Mouse (Mus musculus) MEL (cell line): Measurements from ENCODE around the gene Mtx1. TPM values are rescaled to one million over a fixed set of nuclear protein-coding genes. Genes with fewer than 3 reads are reported as not detected.

Experiments used
- DNase-seq: peaks from one replicate; pipeline ENCODE4 v3.0.0; 2011; ENCODE audit warnings: low read depth, low spot score
- H3K27ac ChIP-seq: 2 replicates; pipeline ENCODE4 v1.5.1; 2012; ENCODE audit warnings: low read depth, mild to moderate bottlenecking, control low read depth, low read length, moderate library complexity; ENCODE audit not compliant: control insufficient read depth
- H3K27me3 ChIP-seq, 2 experiments: fragments of 150-350 bp in 1 of 2; sonication (generic) in 1 of 2; 2 replicates each; pipeline ENCODE4 v1.6.1; 2012; ENCODE audit warnings: low read length in 2 of 2, mild to moderate bottlenecking in 2 of 2, improper control_type of control experiment in 1 of 2, moderate library complexity in 1 of 2; ENCODE audit not compliant: insufficient read depth in 2 of 2, control insufficient read depth in 1 of 2
- H3K36me3 ChIP-seq, 2 experiments: 2 replicates each; pipeline ENCODE4 v1.6.1; 2012 to 2014; ENCODE audit warnings: low read length in 2 of 2, improper control_type of control experiment in 1 of 2, inconsistent platforms in 1 of 2, mild to moderate bottlenecking in 1 of 2; ENCODE audit not compliant: insufficient read depth in 2 of 2, control insufficient read depth in 1 of 2
- H3K4me1 ChIP-seq, 2 experiments: fragments of 150-350 bp in 1 of 2; sonication (generic) in 1 of 2; 2 replicates each; pipeline ENCODE4 v1.6.1; 2012; ENCODE audit warnings: low read length in 2 of 2, improper control_type of control experiment in 1 of 2, mild to moderate bottlenecking in 1 of 2; ENCODE audit not compliant: insufficient read depth in 2 of 2, control insufficient read depth in 1 of 2
- H3K4me3 ChIP-seq, 2 experiments: fragments of 150-350 bp in 1 of 2; sonication (generic) in 1 of 2; 2 replicates each; pipeline ENCODE4 v1.5.1; 2012; ENCODE audit warnings: low read depth in 2 of 2, low read length in 2 of 2, mild to moderate bottlenecking in 2 of 2, moderate library complexity in 2 of 2, control low read depth in 1 of 2, improper control_type of control experiment in 1 of 2; ENCODE audit not compliant: control insufficient read depth in 1 of 2, insufficient read depth in 1 of 2
- H3K79me2 ChIP-seq: 2 replicates; pipeline ENCODE4 v1.6.1; 2012; ENCODE audit warnings: mild to moderate bottlenecking, low read length, moderate library complexity; ENCODE audit not compliant: control insufficient read depth, poor library complexity, insufficient read depth
- H3K9ac ChIP-seq: 2 replicates; pipeline ENCODE4 v1.6.1; 2012; ENCODE audit warnings: low read depth, mild to moderate bottlenecking, control low read depth, low read length, moderate library complexity; ENCODE audit not compliant: control insufficient read depth, poor library complexity, severe bottlenecking
- H3K9me3 ChIP-seq: fragments of 150-350 bp; sonication (generic); replicated peaks from 2 replicates; pipeline ENCODE4 v1.6.1; 2012; ENCODE audit warnings: mild to moderate bottlenecking, low read length, improper control_type of control experiment, moderate library complexity; ENCODE audit not compliant: insufficient read depth
- CTCF ChIP-seq, 3 experiments: IDR thresholded peaks in 2 of 3; conservative IDR thresholded peaks in 1 of 3; 2 replicates each; pipeline ENCODE4 v1.5.1; 2011 to 2012; ENCODE audit warnings: low read length in 3 of 3, low read depth in 2 of 3, mild to moderate bottlenecking in 2 of 3, improper control_type of control experiment in 1 of 3, inconsistent platforms in 1 of 3, mixed read lengths in 1 of 3, moderate library complexity in 1 of 3; ENCODE audit not compliant: control insufficient read depth in 1 of 3, insufficient read depth in 1 of 3, poor library complexity in 1 of 3, severe bottlenecking in 1 of 3
- ELF1 ChIP-seq: IDR thresholded peaks from 2 replicates; pipeline ENCODE4 v1.6.1; 2014; ENCODE audit warnings: low read depth, mild to moderate bottlenecking, inconsistent platforms, low read length, improper control_type of control experiment, moderate library complexity
- EP300 ChIP-seq, 2 experiments: IDR thresholded peaks; 2 replicates each; pipeline ENCODE4 v1.6.1; 2011; ENCODE audit warnings: improper control_type of control experiment in 2 of 2, low read length in 2 of 2, low read depth in 1 of 2, mild to moderate bottlenecking in 1 of 2
- ETS1 ChIP-seq: IDR thresholded peaks from 2 replicates; pipeline ENCODE4 v1.6.1; 2012; ENCODE audit warnings: low read depth, mild to moderate bottlenecking, inconsistent platforms, low read length, improper control_type of control experiment, moderate library complexity
- GABPA ChIP-seq: IDR thresholded peaks from 2 replicates; pipeline ENCODE4 v1.6.1; 2012; ENCODE audit warnings: low read depth, mild to moderate bottlenecking, inconsistent platforms, low read length, improper control_type of control experiment, moderate library complexity
- JUND ChIP-seq: IDR thresholded peaks from 2 replicates; pipeline ENCODE4 v1.6.1; 2011; ENCODE audit warnings: low read depth, mild to moderate bottlenecking, improper control_type of control experiment, low read length
- KAT2A ChIP-seq: conservative IDR thresholded peaks from 2 replicates; pipeline ENCODE4 v1.6.1; 2012; ENCODE audit warnings: low read depth, low read length, improper control_type of control experiment, inconsistent platforms
- MAX ChIP-seq: IDR thresholded peaks from 2 replicates; pipeline ENCODE4 v1.6.1; 2011; ENCODE audit warnings: low read length, improper control_type of control experiment
- MAZ ChIP-seq: IDR thresholded peaks from 2 replicates; pipeline ENCODE4 v1.6.1; 2012; ENCODE audit warnings: low read depth, mild to moderate bottlenecking, inconsistent platforms, low read length, improper control_type of control experiment
- MEF2A ChIP-seq: IDR thresholded peaks from 2 replicates; pipeline ENCODE4 v1.6.1; 2014; ENCODE audit warnings: low read depth, mild to moderate bottlenecking, inconsistent platforms, low read length, improper control_type of control experiment; ENCODE audit not compliant: poor library complexity, insufficient replicate concordance, severe bottlenecking; ENCODE audit errors: extremely low read depth
- NELFE ChIP-seq: IDR thresholded peaks from 2 replicates; pipeline ENCODE4 v1.6.1; 2011; ENCODE audit warnings: low read depth, low read length, improper control_type of control experiment
- POLR2AphosphoS5 ChIP-seq: IDR thresholded peaks from 2 replicates; pipeline ENCODE4 v1.6.1; 2012; ENCODE audit warnings: low read depth, borderline replicate concordance, mild to moderate bottlenecking, inconsistent platforms, low read length, moderate library complexity, mixed read lengths
- RCOR1 ChIP-seq: IDR thresholded peaks from 2 replicates; pipeline ENCODE4 v1.6.1; 2012; ENCODE audit warnings: low read depth, mild to moderate bottlenecking, inconsistent platforms, low read length, improper control_type of control experiment
- SMC3 ChIP-seq: IDR thresholded peaks from 2 replicates; pipeline ENCODE4 v1.6.1; 2011; ENCODE audit warnings: low read depth, low read length, improper control_type of control experiment
- TAL1 ChIP-seq: IDR thresholded peaks from 2 replicates; pipeline ENCODE4 v1.6.1; 2012; ENCODE audit warnings: mild to moderate bottlenecking, inconsistent platforms, low read length, moderate library complexity, mixed read lengths
- USF1 ChIP-seq: IDR thresholded peaks from 2 replicates; pipeline ENCODE4 v1.6.1; 2014; ENCODE audit warnings: low read depth, mild to moderate bottlenecking, inconsistent platforms, low read length, improper control_type of control experiment, moderate library complexity
- ZMIZ1 ChIP-seq: IDR thresholded peaks from 2 replicates; pipeline ENCODE4 v1.6.1; 2012; ENCODE audit warnings: low read depth, mild to moderate bottlenecking, inconsistent platforms, low read length, improper control_type of control experiment, moderate library complexity
- ZNF384 ChIP-seq: IDR thresholded peaks from 2 replicates; pipeline ENCODE4 v1.6.1; 2012; ENCODE audit warnings: low read depth, mild to moderate bottlenecking, inconsistent platforms, low read length, improper control_type of control experiment
- polyA plus RNA-seq, 2 experiments: library from polyadenylated mRNA; stranded (reverse) in 1 of 2; unstranded in 1 of 2; fragments of >175 nt in 1 of 2; fragments of >200 nt in 1 of 2; gene quantifications; 2 replicates each; pipeline versions ENCODE4 v1.2.1 to v1.2.4; 2012; ENCODE audit warnings: low replicate concordance in 2 of 2, low read depth in 1 of 2; ENCODE audit not compliant: insufficient read length in 2 of 2, insufficient read depth in 1 of 2, missing spikeins in 1 of 2
- total RNA-seq: library from RNA; depleted of rRNA; stranded (reverse); fragments of 300-350 nt; gene quantifications from 2 replicates; pipeline ENCODE4 v1.2.3, GENCODE M21; 2012

The Mtx1 gene
- total and polyA plus RNA-seq, 3 experiments: 314 to 369 TPM; not detected in 1

GRCm38 (mm10) chr3:89208736-89209135 lies 18.2 kb downstream of the Mtx1 start:
- H3K27ac ChIP-seq: no peak overlapping the region
- no peaks in the 10 kb centered on the region for H3K9me3 ChIP-seq
- no peaks in the 10 kb centered on the region for H3K27me3 ChIP-seq
- H3K4me1 ChIP-seq: peaks cover 0 to 8% of the 10 kb centered on the region in 2 experiments; a peak in 3 of 4 replicates
- H3K9ac ChIP-seq: no peak overlapping the region
- H3K36me3 ChIP-seq: peaks cover 0 to 5% of the 10 kb centered on the region in 2 experiments; a peak in 3 of 4 replicates
- H3K4me3 ChIP-seq: no peak overlapping the region
- TF ChIP-seq MAX (no peak), RCOR1 (no peak), KAT2A (no peak), ZMIZ1 (peak; percentile 55), ZNF384 (no peak)
- H3K79me2 ChIP-seq: peaks cover 10% of the 10 kb centered on the region
- no peak for DNase-seq

GRCm38 (mm10) chr3:89208075-89208657 lies 18.7 kb downstream of the Mtx1 start:
- peaks cover 0 to 11% of the 10 kb centered on the region in 2 experiments; a peak in 3 of 4 replicates for H3K4me1 ChIP-seq

DNA sequence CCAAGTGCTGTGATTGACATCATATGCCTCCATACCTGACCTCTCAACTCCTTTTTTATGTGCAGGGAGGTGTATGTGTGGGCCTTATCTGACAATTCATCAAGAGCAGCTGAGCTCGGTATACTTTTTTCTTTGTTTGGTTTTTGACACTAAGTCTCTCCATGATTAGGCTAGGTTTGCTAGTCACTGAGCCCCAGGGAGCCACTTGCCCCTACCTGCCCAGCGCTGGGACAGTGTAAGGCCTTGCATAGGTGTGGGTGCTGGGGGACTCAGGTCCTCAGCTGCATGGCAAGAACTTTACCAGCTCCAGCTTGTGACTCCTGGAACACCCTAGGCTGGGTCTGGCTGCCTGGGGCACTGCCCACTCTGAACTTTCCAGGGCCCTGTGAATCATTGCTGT lies 20.2 kb downstream of the Mtx1 start:
- Histone ChIP-seq H3K9me3 (no peaks in the 10 kb centered on the region), H3K4me3 (no peak overlapping the region)
- TF ChIP-seq MAZ: no peak
- TF ChIP-seq CTCF (IDR thresholded peaks at IDR 0.05 in 2 of 3, conservative IDR thresholded peaks at IDR 0.05 in 1 of 3; ENCODE audit: control insufficient read depth in 1 of 3, insufficient read depth in 1 of 3, low read depth in 2 of 3, low read length in 3 of 3, poor library complexity in 1 of 3, severe bottlenecking in 1 of 3): no peak
- no peak for TF ChIP-seq ETS1
- no peak for TF ChIP-seq SMC3
- no peak for TF ChIP-seq EP300 (IDR thresholded peaks at IDR 0.05; ENCODE audit: low read depth in 1 of 2, low read length in 2 of 2)
- no peak for TF ChIP-seq NELFE
- no peak for TF ChIP-seq JUND
- TF ChIP-seq ZMIZ1: no peak
- no peak for TF ChIP-seq USF1
- no peak for TF ChIP-seq MEF2A
- no peak for TF ChIP-seq ELF1
- no peak for TF ChIP-seq TAL1
- no peak for TF ChIP-seq MAX
- TF ChIP-seq GABPA: no peak
- TF ChIP-seq ZNF384: no peak
- TF ChIP-seq, all 39 proteins: peak for 0
- no peak overlapping the region for H3K9ac ChIP-seq
- H3K4me1 ChIP-seq: peaks cover 0 to 5% of the 10 kb centered on the region in 2 experiments; a peak in 2 of 4 replicates
- no peaks in the 10 kb centered on the region for H3K27me3 ChIP-seq
- peaks cover 0 to 5% of the 10 kb centered on the region in 2 experiments; a peak in 3 of 4 replicates for H3K36me3 ChIP-seq
- H3K79me2 ChIP-seq: peaks cover 6% of the 10 kb centered on the region
- no peak for DNase-seq
- no peak overlapping the region for H3K27ac ChIP-seq

More at GRCm38 (mm10) chr3:89208075-89208657, 18.7 kb downstream of the Mtx1 start:
- no peaks in the 10 kb centered on the region for H3K9me3 ChIP-seq
- H3K9ac ChIP-seq: no peak overlapping the region
- no peaks in the 10 kb centered on the region for H3K27me3 ChIP-seq
- no peak overlapping the region for H3K27ac ChIP-seq
- TF ChIP-seq POLR2AphosphoS5 (peak; percentile 46; the same call in 1 of the 2 replicates), RCOR1 (no peak)
- DNase-seq: no peak
- H3K36me3 ChIP-seq: peaks cover 0 to 7% of the 10 kb centered on the region in 2 experiments; a peak in 3 of 4 replicates
- peaks cover 8% of the 10 kb centered on the region for H3K79me2 ChIP-seq
- H3K4me3 ChIP-seq: no peak overlapping the region
